Mouse (Mus musculus) telencephalon, adult 2 months (tissue): Measurements from ENCODE around the gene Pmepa1.

Experiments
- DNase-seq: peaks from one replicate; pipeline ENCODE4 v3.0.0-alpha.2; 2011; ENCODE audit warnings: low read depth, low spot score

Pmepa1 gene

GRCm38 (mm10) chr2:173225906-173226305 lies 50.4 kb downstream of the Pmepa1 start:
- DNase-seq, result no peak

- no peak for DNase-seq
These were observed 51.5 kb downstream of the Pmepa1 start for GRCm38 (mm10) chr2:173224832-173225231.

GRCm38 (mm10) chr2:173224097-173224496 lies 52.2 kb downstream of the Pmepa1 start:
- DNase-seq, result no peak

DNA sequence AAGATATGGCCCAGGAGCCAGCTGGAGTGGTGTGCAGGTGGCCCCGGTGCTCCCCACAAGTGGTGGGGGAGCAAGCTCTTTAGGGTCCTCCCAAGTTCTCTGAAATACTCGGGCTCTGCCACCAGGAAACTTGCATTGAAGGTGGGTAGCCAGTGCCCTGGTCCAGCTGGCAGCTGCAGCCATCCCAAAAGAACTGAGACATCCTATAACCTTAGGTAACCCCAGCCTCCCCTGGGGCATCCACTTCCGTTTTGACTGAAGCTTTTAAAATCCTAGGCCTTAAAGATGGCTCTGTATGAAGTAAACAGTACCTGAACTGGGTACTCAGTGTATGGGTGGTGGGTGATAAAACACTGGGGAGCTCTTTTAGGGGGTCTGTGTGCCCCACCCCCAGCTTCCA lies 52.8 kb downstream of the Pmepa1 start:
- DNase-seq, result no peak

DNA sequence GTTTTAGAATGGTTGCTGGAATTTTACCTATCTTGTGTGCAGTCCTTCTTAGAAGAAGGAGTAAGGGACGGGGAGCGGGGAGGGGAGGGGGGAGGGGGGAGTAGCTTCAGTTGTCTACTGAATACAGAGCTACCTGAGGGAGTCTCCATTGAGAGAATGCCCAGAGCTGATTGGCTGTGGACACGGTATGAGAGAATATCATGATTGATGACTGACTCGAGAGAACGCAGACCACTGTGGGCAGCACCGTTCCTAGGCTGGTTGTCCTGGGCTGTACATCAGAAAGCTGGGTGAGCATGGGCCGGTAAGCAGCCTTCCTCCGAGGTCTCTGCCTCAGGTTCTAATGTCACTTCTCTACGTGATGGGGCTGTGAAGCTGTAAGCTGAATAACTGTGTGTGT lies 55.6 kb downstream of the Pmepa1 start:
- DNase-seq, result no peak

DNA sequence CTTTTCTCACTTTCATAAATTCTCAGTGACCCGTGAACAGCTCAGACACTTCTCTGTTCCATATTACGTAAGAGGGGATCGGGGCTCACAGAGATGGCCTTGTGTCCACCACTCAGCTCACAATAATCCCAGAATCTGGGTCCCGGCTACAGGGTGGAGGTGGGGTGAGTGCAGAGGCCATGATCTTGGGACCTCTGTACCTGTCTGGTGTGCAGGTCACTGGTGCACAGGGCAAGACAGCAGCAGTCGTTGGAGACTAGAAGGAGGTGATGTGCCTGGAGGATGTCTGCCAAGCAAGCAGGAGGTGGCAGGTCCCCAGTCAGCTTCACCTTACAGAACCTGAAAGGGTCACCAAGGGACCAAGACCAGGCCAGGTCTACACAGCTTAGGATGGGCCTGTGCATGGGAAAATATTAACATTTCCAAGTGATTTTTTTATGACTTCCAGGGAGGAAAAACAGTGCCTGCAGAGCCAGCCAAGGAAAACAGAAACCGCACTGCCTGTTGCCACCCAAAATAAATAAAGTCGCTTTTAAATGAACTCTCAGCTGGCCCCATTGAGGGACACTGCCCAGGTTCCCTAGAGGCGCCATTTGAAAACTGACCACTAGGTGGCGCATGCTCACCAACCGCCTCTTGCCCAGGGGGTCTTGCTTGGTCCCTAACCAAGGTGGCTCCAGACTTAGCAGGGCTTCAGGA lies 56.9 kb downstream of the Pmepa1 start:
- DNase-seq, result no peak

DNA sequence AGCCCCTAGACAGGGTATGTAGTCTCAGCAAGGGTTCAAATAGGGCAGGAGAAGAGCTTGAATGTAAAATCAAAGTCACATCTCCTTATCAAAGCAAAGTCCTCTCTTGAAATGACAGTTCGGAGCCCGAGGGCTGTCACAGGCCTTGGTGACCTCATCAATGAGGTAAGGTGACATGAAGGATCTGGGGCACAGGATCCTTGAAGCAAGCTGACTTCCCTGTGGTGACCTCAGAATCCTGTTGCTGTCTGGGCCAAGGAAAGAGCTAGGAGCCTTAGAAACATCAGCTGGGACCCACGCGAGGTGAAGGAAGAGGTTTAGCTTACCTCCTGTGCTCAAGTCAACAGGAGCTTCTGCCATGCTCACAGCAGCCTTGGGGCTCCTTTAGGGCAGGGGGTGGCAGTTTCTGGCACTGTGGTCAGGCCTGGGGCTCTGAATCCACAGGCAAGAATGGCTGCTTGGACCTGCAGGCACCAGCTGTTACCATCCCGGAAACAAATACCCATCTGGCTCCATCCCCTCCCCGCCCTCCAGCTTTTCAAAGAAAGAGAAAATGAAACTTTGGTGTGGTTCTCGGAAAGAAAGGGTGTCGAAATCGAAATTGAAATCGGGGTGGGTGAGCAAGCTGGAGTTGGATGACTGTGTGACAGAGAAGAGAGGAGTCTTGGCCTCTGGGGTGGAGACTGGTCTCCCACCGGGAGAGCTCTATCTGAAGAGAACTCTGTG lies 57.8 kb downstream of the Pmepa1 start, which contains the start of gene Zbp1:
Gene Zbp1, minus strand, starts transcription at position 508 of the 726 bp plus-strand sequence.
- no peak for DNase-seq

DNA sequence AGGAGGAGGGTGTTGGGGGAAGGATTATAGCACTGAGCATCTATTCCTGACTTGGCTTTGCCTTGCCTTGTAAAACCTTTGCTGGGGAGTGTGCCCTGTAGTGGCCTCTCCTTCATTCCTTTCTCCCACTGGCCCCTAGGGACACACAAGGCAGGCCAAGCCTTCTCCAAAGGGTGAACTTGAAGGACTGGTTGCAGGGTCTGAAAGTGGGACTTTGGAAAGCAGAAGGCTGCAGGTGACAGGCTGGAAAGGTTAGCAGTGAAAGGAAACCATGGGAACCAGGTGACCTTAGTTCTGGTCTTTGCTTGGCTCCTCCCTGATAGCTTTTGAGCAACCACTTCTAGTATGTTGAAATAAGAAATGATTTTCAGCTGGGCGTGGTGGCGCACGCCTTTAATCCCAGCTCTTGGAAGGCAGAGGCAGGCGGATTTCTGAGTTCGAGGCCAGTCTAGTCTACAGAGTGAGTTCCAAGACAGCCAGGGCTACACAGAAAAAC lies 58.5 kb downstream of the Pmepa1 start:
- DNase-seq, result no peak

DNA sequence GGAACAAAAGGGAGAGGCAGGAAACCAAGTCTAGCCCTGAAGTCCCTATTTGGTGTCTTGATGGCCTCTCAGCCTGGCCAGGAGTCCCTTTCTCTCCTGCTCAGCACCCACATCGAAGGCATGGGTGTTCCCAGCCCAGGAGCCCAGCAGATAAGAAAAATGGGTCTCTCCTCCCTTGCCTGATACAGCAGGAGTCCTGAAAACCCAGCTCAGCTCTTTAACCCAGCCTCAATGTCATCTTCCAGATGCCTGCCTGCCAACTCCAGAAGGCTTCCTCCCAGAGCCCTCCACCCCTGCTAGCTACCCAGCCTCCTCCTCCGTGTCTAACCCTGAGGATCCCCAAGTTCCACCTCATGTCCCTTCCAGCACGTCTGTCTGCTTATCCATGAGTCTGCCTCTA lies 59.1 kb downstream of the Pmepa1 start:
- DNase-seq, result no peak

DNA sequence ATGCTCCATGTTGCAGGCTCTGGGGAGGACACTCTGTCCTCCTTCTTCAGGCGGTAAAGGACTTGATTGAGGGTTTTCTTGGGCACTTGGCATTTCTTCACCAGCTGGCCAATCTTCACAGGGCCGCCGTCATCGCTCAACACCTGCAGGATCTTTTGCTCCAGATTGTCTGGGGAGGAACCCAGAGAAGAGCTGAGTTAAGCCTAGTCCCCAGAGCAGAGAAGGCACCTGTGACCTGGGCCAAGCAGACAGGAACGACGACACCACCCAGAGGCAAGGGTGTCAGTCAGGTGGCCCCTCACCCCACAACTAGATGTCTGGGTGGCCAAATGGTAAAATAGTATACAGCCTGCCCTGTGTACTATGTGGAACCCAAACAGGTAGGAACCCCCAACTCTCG lies 59.5 kb downstream of the Pmepa1 start:
- DNase-seq, result no peak

DNA sequence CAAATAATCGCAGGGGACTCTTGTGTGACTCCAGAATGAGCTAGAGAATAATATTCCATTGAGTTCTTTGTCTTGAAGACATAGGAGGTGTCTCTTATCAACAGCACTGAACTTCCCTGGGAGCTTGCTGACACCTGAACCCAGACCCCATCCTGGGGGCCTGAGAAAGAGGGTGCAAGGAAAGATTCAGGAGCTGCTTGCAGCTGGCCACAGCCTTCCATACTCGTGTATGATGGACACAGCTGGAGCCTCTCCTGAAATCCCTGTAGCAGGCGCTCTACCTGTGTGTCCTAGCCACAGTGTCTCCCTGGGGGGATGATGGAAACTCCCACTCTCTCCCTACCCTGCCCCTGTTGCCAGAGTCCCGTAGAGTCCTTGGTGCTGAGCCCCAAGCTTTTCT lies 64.1 kb downstream of the Pmepa1 start:
- no peak for DNase-seq

DNA sequence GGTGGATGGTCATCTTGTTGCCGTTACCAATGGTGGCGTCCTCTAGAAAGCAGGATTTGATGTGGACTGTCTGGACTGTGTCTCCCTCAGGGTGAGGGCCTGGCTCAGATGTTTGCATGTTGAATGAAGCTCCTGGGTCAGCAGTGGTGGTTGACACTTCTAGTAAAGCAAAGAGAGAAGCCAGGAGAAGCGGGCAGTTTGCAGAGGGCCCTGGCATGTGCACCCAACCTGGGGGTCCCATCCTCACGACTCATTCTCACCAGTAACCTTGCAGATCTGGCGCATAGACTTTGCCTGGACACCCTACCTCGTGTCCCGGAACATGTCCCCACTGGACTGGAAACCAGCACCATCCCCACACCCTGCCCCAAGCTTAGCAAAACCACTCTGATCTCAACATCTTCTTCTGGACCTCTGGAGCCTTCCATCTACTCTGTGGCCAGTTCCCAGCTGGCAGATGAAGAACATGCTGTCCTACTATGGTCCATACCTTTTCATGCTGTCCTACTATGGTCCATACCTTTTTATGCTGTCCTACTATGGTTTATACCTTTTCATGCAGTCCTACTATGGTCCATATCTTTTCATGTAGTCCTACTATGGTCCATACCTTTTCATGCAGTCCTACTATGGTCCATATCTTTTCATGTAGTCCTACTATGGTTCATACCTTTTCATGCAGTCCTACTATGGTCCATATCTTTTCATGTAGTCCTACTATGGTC lies 67.1 kb downstream of the Pmepa1 start:
- no peak for DNase-seq

DNA sequence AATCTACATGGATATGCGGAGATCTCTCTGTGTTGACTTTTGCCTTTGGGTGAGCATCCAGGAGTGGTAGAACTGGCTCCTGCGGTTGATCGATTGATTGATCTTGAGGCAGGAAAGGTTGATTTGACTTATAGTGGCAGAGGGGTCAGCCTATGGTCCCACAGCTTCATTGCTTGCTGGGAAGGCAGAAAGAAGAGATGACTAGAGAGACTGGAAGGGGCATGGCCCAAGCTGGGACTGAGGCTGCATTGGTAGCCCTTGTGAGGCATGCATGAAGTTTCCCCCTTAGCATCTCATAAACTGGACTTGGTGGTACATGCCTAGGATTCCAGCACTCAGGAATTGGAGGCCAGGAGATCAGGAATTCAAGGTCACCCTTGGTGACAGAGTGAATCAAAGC lies 69.3 kb downstream of the Pmepa1 start:
- no peak for DNase-seq

- no peak for DNase-seq
These were observed 70.7 kb downstream of the Pmepa1 start for GRCm38 (mm10) chr2:173205563-173206099.

DNA sequence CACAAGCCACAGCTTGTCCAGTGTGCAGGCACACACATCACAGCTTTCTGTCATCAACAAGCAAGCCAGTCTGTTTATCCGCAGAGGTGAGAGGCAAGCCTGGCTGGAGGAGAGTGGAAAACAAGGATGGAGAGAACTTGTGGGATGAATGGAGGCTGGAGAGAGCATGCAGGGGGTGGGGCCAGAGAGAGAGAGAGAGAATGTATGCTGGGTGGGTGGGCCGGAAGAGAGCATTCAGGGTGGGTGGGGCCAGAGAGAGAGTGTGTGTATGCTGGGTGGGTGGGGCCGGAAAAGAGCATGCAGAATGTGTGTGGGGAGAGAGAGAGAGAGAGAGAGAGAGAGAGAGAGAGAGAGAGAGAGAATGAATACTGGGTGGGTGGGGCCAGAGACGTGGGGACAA lies 71.7 kb downstream of the Pmepa1 start:
- no peak for DNase-seq

GRCm38 (mm10) chr2:173203726-173204125 lies 72.6 kb downstream of the Pmepa1 start:
- no peak for DNase-seq

- no peak for DNase-seq
These were observed 73.2 kb downstream of the Pmepa1 start for GRCm38 (mm10) chr2:173202924-173203689.

- no peak for DNase-seq
These were observed 81.5 kb downstream of the Pmepa1 start for GRCm38 (mm10) chr2:173194796-173195195.

- no peak for DNase-seq
These were observed 89.0 kb downstream of the Pmepa1 start for GRCm38 (mm10) chr2:173187182-173187855.

GRCm38 (mm10) chr2:173186047-173186943 lies 90.0 kb downstream of the Pmepa1 start:
- no peak for DNase-seq
